Mouse (Mus musculus) regulatory T cell (primary cell): ENCODE data around the gene Ncor2.

Experiments
- in situ Hi-C: fragments of 300-600 bp; cut with MboI, MseI; formaldehyde crosslinking; loops from one replicate; pipeline ENCODE4 v1.15.1; 2025; ENCODE audit warnings: high pct_unique_total_duplicates

The Ncor2 gene

GRCm38 (mm10) chr5:125193478-125194439 lies 14.7 kb upstream of the Ncor2 start:
- in situ Hi-C loops, result no loop called here

- in situ Hi-C loops, result no loop called here
Observed at GRCm38 (mm10) chr5:125191608-125192007, 12.6 kb upstream of the Ncor2 start.

DNA sequence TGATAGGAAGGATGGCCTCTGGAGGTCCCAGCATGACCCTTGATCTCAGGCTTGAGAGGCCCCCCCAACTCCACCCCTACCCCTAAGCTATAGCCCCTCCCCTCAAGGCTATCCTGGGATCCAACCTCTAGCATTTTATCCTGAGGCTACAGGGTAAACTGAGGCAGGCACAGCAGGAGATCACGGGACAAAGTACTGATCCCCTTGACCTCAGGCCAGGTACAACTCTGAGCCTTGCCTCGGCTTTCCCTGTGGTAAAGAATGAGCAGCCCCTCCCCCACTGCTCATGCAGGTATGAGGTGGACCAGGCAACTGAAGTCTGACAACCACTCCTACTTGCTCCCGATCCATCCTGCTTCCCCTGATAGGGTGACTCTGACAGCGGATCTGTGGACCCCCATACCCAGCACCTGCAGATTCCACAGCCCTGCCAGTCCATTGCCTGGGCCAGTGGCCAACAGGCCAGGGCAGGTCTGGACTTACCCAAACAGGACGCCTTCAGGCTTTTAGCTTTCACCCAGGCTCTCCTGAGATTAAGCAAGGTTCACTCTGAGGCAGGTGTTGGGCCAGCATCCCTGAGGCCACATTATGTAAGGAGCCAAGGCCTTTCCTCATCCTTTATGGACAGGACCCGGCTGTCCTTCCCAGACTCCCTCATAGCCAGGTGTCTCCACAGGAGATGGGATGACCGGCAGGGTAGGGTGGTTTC lies 11.2 kb upstream of the Ncor2 start:
- in situ Hi-C loops, result no loop called here

DNA sequence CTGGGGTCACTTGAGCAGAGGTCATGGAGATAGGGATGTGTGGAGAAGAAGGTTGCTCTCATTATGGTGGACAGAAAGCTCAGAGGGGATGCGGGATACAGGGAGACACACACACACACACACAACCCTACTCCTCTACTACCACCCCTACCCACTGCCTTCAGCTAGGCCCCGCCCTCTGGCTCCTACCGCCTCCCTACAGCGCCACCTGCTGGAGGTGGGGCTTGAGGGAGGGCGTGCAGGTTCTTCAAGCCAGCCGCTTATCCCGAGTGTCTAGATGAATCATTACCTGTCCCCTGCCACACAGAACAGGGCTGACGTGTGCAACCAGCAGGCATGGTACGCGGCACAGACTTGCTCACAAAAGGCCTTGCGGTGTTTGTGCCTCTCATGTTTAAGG lies 10.6 kb upstream of the Ncor2 start:
- in situ Hi-C loops, result no loop called here

GRCm38 (mm10) chr5:125188812-125189598 lies 10.0 kb upstream of the Ncor2 start:
- in situ Hi-C loops, result no loop called here

GRCm38 (mm10) chr5:125184826-125185225 lies 5.8 kb upstream of the Ncor2 start:
- in situ Hi-C loops, result no loop called here

- in situ Hi-C loops, result no loop called here
Observed at GRCm38 (mm10) chr5:125183321-125184003, 4.4 kb upstream of the Ncor2 start.

DNA sequence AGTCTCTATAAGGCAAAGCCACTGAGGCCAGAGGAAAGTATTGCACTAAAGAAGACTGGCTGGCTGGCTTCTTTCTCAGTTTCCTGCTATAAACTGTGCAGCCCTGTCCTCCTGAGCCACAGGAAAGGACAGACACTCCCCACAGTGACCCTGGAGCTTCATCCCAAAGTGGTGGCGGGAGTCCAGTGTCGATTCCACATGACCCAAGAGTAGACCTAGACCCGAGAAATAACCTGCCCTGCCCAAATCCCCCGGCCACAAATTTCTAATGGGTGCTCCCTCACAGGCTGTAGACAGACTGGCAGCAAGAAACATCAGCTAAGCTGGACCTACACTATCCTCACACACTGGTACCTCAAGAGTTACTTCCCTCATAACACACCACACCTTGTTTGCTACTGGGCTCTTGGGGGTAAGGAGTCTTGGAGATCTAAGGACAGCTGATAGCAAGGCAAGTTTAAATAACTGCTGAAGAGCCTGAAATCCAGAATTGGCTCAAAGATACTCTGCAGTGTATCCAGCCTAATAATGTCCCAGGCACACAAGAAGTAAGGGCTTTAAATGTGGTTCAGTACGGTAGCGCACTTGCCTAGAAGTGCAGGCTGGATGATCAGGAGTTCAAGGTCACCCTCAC lies 1.7 kb upstream of the Ncor2 start:
- in situ Hi-C loops, result no loop called here

DNA sequence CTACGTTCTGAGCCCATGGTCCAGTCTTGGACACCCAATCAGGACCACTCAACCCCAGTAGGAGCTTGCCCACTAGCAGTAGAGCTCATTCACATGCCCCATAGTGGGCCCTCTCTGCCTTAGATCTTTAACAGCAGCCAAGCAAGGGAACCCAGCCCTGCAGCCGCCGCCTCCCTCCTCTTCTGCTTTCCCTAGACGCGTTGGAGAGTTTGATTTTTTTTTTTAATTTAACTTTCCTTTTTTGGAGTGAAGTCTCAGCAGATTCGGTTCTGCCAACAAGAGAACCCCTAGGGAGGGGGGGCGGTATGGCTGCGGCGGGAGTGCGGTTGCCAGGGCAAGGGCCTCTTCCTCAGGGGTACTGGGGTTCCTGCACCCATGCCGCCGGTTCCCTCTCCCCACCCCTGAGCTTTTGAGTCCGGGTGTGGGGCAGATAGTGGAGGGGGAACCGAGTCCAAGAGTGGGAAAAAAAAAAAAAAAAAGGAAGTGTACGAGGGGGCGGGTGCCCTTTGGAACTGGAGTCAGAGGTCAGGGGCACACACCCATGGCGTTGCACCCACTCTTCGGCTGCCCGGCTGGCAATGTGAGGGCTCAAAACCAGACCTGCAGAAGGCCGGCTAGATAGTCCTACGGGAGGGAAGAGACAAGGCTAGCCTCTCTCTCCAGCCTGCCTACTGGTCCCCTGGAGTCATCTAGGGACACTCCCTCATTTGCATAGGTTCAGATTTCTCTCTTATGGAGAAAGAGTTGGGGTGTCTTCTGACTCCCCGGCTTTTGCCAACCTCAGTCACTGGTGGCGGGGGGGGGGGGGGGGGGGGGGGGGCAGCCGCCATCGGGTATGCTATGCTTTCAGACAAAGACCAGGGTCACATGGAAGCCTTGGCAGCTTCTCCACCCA lies 963 bp upstream of the Ncor2 start:
- in situ Hi-C loops, result loop anchor here (5.0 kb wide), 1 partner anchor 73 kb away; no protein-coding TSS in a partner anchor

DNA sequence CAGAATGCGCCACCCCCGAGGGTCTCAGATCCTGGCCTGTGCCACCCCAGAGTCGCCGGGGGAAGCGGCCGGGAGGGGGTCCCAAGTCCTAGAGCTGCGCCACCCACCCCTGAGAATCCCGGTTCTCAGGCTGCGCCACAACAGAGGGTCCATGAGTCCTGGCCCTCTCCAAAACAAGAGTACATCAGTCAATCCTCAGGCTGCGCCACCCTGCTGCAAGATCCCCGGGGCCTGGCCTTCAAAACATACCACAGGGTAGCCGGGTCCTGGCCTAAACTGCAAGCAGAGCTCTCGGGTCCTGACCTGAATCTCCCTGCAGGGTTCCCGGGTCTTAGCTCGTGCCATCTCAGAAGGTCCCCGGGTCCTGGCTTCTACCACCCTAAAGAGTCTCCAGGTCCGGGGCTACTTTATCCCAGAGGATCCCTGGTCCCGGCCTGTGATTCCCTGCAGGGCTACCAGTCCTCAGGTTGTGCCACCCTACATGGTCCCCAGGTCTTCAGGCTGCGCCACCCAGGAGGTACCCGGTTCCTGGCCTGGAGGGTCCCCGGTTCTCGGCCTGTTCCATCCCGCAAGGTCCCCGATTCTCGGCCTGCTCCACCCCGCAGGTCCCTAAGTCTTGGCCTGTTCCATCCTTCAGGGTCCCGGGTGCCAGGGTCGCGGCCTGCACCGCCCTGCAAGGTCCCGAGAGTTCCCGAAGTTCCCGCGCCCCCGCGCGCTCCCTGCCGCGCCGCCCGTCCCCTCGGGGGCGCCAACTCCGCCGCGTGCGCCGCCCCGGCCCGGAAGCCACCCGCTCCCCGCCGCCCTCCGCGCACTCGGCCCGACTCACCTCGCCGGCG lies 630 bp downstream of the Ncor2 start:
- in situ Hi-C loops, result loop anchor here (5.0 kb wide), 1 partner anchor 71 kb away; no protein-coding TSS in a partner anchor

GRCm38 (mm10) chr5:125177481-125178134 lies 1.4 kb downstream of the Ncor2 start:
- in situ Hi-C loops, result loop anchor here (5.0 kb wide), 1 partner anchor 70 kb away; no protein-coding TSS in a partner anchor

GRCm38 (mm10) chr5:125176864-125177263 lies 2.2 kb downstream of the Ncor2 start:
- in situ Hi-C loops, result loop anchor here (5.0 kb wide), 1 partner anchor 70 kb away; no protein-coding TSS in a partner anchor

DNA sequence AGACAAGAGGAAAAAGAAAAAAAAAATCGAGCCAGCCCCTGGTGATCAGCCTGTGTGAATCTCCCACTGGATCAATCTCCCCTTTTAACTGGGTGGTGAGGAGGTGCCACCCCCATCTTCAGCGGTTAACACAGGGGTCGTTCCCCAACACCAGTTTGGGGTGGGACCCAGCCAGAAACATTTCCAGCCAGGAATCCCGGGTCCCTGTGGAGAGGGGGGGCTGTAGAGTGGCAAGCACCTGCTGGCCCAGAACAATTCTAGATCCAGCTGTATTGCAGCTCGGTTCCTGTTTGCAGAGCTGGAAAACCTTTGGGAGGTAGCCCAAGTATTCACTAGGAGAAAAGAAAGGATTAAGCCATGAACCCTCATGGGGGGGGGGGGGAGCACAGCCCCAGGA lies 2.7 kb downstream of the Ncor2 start:
- in situ Hi-C loops, result loop anchor here (5.0 kb wide), 1 partner anchor 69 kb away; no protein-coding TSS in a partner anchor

GRCm38 (mm10) chr5:125175673-125176369 lies 3.2 kb downstream of the Ncor2 start:
- in situ Hi-C loops, result loop anchor here (5.0 kb wide), 1 partner anchor 69 kb away; no protein-coding TSS in a partner anchor

DNA sequence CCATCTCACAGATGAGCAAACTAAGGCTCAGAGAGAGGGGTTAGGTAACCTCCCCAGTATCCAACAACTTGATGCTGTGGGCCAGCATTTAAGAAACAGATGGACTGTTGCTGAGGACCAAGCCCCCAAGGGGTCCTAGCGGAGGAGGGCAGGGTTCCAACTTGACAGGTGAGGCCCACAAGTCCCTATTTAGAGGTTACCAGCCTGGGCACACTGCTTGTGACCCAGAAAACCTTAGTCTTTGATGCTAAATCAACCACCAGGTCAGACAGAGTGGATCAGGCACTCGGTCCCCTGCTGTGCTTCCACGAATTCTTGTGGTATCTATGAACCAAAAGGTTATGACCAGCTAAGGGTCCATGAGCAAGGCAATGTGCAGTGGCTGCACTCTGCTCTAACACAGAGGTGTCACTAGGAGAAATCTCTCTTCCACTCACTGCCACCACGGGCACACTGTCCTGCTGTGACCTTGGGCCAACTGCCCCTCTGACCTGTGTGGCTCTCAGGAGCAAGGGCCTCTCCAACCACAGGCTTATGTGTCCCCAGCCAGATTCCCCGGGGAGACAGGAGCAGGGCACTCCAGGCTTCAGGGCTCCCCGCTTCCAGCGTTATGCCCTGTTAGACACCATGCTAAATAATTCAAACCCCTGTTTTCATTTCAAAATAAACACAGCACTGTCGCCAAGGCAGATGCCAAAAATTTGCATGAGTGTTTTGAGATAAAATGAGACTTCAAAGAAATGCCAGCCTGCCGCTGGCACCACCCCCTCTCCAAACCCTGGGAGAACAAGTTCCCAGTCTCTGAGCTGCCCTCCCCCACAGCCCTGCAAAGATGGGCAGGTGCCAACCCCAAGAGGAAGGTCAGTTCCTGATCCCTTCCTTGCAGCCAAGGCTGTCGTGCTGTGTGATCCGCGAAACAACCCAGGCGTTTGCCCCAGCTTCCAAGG lies 4.0 kb downstream of the Ncor2 start:
- in situ Hi-C loops, result loop anchor here (5.0 kb wide), 1 partner anchor 68 kb away; no protein-coding TSS in a partner anchor

DNA sequence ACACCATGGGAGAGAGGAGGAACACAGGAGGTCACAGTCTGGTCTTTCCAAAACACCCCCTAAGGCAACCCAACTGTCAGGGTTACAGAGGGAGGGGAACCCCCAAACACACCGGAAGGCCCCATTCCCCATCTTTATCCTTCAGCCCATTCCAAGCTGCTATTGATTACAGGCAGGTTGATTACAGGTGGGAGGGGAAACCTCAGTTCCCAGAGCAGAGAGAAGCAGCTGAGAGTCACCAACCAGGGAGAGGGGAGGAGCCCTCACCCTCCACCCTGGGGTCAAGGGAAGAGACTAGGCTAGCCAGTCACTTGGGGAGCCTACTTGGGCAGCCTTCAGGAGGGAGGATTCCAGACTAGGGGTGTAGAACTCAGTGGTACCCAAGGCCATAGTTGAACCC lies 5.2 kb downstream of the Ncor2 start:
- in situ Hi-C loops, result no loop called here
